Mouse (Mus musculus) left cerebral cortex, postnatal 14 days (tissue): ENCODE measurements at regions not wholly inside any gene's neighbourhood (a gene's known extent, or its start where the extent isn't known, plus 50 kb on each side); places are given as distances from the start of the nearest gene placed in this dataset.
A peak's percentile ranks its signal among the peaks of the same experiment; 100 is the strongest.

Experiments used
- DNase-seq, 2 experiments: peaks; one replicate each; pipeline ENCODE4 v3.0.0; 2021 to 2022; ENCODE audit warnings: low spot score in 2 of 2, mixed read lengths in 1 of 2
- intact Hi-C: fragments of 180-260 bp; cut with DNase I; formaldehyde crosslinking; loops from one replicate; pipeline ENCODE4 v1.15.1; 2025

- intact Hi-C loops = no loop called here
- no peak for DNase-seq
Observed at GRCm38 (mm10) chr19:18444324-18444723, 187.3 kb downstream of the Ostf1 start.

- peak in 1 of 2 experiments; percentile 60 for DNase-seq
- intact Hi-C loops = no loop called here
Observed at GRCm38 (mm10) chr19:18436351-18436750, 195.3 kb downstream of the Ostf1 start.

- intact Hi-C loops = no loop called here
- DNase-seq = no peak
Observed at GRCm38 (mm10) chr19:18420381-18420785, 211.2 kb downstream of the Ostf1 start.

- intact Hi-C loops = no loop called here
- peak; percentile 28 to 34 for DNase-seq
Observed at GRCm38 (mm10) chr19:18418548-18418947, 213.1 kb downstream of the Ostf1 start.

DNA sequence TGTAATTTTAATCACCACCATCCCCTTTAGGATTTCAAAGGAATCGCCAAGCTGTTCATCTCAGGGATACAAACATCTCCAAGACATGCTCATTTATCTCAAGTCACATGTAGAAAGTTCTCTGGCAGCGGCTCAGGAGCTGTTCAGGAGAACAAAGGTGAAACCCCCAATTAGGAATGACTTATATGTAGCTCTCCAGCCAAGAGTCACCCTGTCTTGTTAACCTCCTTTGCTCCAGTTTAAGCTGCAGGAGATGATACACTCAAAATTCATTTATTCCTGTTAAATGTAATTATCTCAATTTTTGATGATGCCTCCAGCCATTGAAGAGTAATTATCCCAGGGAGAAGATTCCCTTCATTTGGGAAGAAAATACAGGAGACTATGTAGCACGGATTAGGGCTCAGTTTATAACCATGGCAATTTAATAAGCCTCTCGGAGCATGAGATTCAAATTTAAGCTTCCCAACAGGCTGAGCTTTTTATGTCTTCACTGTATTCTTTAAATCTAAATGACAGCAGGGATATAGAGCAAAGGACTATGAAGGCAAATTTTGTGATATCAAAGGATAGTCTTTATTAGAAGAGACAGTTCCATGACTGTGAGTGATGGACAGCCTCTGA lies 254.0 kb downstream of the Ostf1 start:
- intact Hi-C loops = no loop called here
- no peak for DNase-seq

DNA sequence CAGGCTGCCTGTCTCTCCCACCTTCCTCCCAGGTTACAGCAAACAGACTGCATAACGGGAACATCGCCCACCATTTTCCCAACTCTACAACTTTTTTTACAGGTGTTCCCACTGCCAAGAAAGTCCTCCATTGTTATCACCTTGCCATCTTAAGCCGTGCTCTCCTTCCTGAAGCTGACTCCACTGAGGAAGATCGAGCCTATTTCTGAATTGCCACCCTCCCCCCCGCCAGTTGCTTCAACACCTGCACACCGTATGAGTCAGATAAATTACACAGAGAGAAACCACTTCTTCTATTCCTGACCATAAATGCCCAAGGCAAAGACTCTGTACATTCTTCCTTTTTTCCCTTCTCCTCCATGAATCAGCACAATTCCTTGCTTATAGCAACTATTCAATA lies 263.0 kb downstream of the Ostf1 start:
- DNase-seq = no peak
- intact Hi-C loops = no loop called here

GRCm38 (mm10) chr19:18353960-18354359 lies 277.7 kb downstream of the Ostf1 start:
- intact Hi-C loops = no loop called here
- DNase-seq = no peak

GRCm38 (mm10) chr19:18345735-18346134 lies 285.9 kb downstream of the Ostf1 start:
- intact Hi-C loops = no loop called here
- DNase-seq = no peak

DNA sequence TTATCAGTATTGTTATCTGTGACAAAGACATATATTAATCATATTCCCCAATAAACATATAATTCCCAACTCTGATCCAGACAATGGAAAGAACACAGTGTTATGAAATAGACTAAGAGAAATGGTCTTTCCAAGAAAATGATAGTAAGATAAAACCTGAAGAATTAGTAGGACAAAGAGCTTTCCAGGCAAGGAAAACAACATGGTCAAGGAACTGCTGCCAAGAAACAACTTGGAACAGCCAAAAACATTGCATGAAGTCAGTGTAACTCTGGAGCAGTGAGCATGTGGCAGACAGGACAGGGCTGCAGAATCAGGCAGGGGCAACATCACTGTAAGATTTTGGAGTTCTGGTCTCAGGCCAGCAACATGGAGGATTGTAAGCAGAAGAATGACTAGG lies 288.0 kb downstream of the Ostf1 start:
- intact Hi-C loops = no loop called here
- DNase-seq = no peak

DNA sequence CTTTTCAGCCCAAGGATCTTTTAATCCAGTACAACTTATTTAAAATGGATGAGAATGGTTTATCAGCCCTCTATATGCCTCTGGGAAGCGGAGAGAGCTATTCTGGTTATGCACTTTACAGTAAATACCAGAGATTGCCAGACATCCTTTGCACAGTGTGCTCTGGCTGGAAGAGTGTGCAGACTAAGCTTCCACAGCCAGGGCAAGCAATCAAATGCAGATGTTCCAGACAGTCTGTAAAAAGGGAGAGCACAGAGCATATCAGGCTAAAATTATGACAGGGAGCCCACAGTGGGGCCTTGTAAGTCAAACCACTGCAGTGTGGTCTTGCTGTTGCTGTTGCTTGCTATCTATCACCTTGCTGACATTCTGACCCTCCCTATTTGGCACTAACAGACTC lies 288.6 kb downstream of the Ostf1 start:
- intact Hi-C loops = no loop called here

DNA sequence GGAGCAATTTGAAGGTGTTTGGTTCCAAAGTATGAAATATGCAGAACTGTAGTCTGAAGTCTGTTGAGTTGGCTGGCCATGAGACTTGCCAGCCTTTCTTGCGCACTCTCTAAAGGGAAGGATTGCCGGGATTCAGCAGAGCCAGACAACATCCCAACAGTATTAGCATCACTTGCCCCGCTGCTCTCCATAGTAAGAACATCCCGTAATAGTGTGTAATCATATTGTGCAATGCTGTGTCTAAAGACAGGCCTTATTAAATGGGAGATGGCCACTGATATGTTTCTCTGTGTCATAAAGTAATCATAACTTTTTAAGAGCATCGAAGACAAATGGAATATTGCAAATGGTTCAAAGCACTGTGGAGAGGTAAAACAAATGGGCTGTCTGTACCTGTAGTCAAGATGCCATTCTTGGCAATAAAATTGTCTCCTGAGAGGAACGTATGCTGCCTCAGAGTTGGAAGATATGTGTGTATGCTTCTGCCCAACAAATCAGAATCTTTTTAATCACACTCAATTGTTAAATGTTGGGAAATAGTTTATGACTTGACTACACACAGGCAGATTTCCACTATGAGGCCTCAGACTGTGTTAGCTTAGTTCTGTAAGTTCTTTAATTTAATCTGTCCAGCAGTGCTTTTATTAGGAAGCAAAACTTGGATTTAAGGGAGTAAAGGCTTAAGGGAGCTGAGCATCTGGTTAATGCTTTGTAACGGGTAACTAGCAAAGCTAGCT lies 293.6 kb downstream of the Ostf1 start:
- intact Hi-C loops = no loop called here
- no peak for DNase-seq

More for the DNA sequence above, 288.6 kb downstream of the Ostf1 start:
- no peak for DNase-seq

DNA sequence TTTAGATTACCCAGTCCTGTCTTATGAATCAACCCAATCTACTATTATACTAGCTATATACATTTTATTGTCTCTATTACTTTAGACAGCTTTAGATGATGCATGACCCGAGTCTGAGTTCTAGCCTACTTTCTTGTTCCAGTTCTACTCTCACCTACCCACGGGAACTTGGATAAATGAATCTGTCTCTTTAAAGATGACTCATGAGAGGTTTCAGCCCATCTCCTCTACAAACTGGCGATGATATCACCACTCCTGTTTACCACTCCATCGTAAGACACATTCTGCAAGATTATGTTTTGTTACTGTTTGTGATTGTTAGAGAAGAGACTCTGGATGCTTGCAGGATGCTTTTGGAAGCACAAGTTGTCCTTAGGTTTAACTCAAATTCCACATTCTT lies 295.0 kb downstream of the Ostf1 start:
- DNase-seq = no peak
- intact Hi-C loops = no loop called here

DNA sequence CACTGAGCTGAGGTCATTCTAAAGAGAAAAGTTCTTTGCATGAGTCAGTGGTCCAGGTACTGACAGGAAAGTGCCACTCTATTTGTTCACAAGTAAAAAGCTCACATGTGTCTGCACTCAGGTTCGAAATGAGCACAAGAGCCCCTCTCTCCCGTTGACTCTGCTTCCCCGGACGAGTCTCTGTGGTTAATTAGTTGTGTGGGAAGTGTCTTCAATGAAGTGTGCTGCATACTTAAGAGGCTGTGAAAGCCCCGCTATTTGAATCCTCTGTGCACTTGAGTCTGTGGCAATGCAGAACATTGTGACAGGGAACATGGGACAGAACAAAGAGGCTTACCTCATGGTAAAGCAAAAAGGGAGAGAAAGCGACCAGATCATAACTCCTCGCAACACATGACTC lies 297.0 kb downstream of the Ostf1 start:
- intact Hi-C loops = no loop called here
- DNase-seq = peak; percentile 6 to 14

DNA sequence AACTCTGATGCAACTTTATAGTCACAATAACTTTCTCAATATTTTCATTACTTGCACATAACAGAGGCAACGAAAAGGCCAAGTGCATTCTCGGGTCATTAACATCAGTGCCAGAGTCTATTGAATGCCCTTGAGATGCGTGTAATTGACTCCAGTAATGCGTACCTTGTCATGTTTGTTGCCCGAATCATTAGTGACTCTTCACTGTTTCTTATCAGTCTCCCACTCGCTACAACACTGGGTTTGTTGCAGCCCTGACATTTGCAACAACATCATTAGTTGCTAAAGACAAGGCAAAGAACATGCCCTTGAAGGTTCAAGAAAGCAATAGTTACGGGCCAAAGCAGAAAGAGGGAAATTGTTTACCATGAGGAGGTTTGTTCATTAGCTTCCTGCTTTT lies 299.8 kb downstream of the Ostf1 start:
- DNase-seq = no peak
- intact Hi-C loops = no loop called here

GRCm38 (mm10) chr19:18329421-18329820 lies 302.2 kb downstream of the Ostf1 start:
- DNase-seq = no peak

DNA sequence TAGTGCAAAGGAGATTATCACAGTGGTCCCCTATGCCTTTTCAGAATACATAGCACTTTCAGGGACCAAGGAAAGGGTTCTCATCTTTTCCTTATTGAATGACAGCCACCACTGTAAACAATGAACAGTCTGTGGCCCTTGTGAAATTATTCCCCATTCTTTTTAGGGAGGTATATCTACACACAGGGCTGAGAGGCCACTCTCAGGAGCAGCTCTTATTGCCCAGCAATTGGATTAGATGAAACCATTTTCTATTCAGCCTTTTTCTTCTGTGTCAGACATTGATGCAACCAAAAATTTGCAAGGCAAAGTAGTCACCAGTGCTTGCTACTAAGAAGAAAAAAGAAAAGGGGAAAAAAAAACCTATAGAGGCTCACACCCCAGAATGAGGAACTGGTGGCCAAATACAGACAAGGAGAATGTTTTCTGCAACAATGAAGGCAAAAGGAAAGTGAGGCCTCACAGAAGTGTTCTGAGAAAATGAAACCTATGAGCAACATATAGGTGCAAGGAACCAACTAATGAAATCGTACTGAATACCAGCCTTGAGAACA lies 313.2 kb downstream of the Ostf1 start:
- intact Hi-C loops = no loop called here
- no peak for DNase-seq

More at GRCm38 (mm10) chr19:18329421-18329820, 302.2 kb downstream of the Ostf1 start:
- intact Hi-C loops = no loop called here

DNA sequence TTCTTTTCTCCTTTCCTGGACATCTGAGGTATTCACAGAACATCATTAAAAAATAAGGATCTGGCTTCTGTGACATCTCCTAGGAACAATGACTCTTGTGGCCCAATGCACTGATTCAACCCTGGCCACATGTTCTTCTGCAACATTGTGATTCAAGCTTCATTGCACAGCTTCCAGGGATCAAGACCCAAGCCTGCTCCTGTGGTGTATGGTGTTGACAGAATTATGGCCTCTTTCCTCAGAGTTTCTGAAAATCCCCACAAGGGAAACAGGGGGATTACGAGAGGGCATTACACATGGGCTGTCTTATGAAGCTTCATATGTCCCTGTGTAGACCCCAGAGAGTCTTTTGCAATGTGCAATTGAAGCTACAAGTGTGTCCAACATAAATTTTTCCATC lies 358.2 kb downstream of the Ostf1 start:
- no peak for DNase-seq
- intact Hi-C loops = no loop called here

GRCm38 (mm10) chr19:18255074-18255684 lies 376.4 kb downstream of the Ostf1 start:
- no peak for DNase-seq
- intact Hi-C loops = no loop called here

DNA sequence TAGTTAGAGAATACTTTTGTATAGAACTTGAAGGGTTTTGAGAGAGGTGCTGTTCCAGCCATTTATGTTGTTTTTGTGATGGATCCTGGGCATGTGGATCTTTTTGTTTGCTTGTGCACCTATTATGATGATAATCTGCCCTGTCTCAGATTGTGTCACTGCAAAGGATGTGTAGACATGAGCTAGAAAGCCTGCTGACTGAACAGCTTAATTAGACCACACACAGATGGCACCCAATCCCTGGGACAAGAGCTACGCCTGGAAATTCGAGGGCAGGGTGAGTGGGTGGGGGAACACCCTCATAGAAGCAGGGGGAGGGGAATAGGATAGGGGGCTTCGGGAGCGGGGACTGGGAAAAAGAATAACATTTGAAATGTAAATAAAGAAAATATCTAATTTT lies 378.3 kb downstream of the Ostf1 start:
- intact Hi-C loops = no loop called here
- DNase-seq = no peak
